Mouse (Mus musculus) activated CD4-positive, CD25-positive, alpha-beta regulatory T cell, adult 4 months (primary cell): ENCODE measurements around the gene Sltm. TPM values are rescaled to one million over a fixed set of nuclear protein-coding genes. Genes with fewer than 3 reads are reported as not detected.
"Not testable (repeated sequence)": the region's sequence is repeated elsewhere in the genome, so short reads cannot be mapped to it uniquely, and the experiment has no call there.

ENCODE experiments used
- ATAC-seq: one replicate; pipeline ENCODE4 v1.8.0; 2017
- polyA plus RNA-seq, 2 experiments: library from polyadenylated mRNA; unstranded; fragments of 100-300 nt; shearing (Covaris generic); gene quantifications; one replicate each; pipeline ENCODE4 v1.2.1; 2017

Sltm gene
- polyA plus RNA-seq, 2 experiments from 2014 or later = 57.6 to 83.6 TPM

DNA sequence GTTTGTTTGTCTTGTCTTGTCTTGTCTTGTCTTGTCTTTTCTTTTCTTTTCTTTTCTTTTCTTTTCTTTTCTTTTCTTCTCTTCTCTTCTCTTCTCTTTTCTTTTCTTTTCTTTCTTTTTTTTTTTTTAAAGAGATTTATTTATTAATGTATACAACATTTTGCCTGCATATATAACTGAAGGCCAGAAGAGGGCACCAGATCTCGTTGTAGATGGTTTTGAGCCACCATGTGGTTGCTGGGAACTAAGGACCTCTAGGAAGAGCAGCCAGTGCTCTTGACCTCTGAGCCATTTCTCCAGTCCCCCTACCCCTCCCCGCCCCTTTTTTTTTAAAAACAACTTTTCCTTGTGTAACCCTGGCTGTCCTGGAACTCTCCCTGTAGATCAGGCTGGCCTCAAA is 9.7 kb downstream of the Sltm start:
- not testable (repeated sequence) for ATAC-seq

GRCm38 (mm10) chr9:70555431-70555830 is 12.9 kb downstream of the Sltm start:
- no peak for ATAC-seq

DNA sequence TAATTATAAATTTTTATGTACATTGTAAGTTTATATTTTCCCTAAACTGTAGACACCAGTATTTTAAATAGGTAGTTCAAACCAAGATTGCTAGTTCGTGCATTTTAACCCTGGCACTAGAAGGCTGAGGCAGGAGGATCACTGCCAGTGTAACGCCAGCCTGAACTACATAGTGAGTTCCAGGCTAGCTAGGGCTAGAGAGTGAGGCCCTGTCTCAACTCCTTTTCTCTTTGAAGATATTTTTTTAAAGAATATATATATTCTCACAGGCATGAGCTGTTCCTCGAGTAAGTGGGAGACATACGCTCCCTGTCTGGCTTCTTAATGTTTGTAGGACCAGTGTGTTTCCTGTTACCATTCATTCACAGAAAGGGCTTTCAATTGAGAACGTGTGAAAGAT is 14.2 kb downstream of the Sltm start:
- ATAC-seq = no peak

GRCm38 (mm10) chr9:70562825-70563224 is 20.3 kb downstream of the Sltm start:
- no peak for ATAC-seq

DNA sequence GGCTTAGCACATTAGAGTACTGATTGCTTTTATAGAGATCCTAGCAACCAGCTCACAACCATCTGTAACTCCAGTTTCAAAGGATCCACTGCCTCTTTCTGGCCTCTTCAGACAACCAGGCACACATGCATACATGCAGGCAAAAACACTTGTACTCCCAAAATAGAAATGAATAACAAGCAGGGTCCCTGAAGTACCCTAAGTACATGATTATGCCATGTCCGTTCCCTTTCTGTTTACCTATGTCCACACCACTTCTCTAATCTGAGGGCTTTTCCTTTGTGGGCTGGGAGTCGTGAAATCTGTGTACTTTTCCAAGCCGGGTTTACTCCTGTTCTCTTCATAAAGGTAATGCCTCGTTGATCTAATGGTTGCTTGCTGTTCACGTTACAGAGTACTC is 25.1 kb downstream of the Sltm start:
- no peak for ATAC-seq

DNA sequence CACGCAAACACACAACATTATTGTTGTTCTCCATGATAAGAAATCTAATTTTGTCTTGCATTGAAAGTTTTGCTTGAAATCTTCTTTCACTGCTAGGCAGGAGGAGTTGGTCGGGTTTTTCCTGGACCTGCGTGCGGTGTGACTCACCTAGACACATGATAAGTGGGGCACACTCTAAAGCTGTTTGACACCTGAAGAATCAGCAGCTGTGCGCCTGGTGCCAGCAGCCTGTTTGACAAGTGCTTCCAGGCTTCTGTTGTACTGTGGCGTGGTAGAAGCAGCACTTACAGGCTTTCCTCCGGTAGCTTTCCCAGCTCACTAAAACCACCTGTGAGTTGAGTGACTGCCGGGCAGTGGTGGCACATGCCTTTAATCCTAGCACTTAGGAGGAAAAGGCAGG is 27.8 kb downstream of the Sltm start:
- no peak for ATAC-seq

DNA sequence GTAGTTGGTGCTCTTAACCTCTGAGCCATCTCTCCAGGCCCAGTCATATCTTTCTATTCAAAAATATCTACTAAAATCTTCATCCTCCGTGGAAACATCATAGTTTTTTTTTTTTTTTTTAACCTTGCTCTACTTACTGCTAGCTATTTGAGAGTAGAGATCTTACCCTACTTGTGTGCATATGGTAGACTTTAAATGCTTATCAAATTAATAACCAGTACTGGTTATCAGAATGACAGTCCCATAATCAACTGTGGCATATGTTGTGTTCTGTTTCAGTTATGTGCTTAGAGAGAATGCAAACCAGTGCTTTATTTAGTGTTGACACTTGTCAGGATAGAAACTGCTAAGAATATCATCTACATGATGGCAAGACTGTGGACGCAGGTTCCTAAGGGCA is 35.6 kb downstream of the Sltm start:
- no peak for ATAC-seq

DNA sequence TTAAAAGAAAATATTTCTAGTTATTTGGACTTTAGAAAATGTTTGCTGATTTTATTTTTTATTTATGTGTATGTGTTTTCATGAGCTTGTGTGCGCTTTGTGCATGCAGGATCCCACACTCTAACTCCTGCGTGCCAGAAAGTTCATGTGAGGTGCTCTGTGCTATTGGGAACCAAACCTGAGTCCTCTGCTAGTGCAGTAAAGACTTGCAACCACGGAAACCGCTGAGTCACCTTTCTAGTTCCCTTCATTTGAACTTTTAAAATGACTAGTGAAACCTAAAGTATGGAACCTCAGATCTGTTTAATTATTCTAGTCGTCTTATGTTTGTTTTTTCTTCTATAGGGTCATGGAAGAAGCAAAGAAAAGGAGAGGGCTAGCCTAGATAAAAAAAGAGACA is 38.4 kb downstream of the Sltm start:
- no peak for ATAC-seq

DNA sequence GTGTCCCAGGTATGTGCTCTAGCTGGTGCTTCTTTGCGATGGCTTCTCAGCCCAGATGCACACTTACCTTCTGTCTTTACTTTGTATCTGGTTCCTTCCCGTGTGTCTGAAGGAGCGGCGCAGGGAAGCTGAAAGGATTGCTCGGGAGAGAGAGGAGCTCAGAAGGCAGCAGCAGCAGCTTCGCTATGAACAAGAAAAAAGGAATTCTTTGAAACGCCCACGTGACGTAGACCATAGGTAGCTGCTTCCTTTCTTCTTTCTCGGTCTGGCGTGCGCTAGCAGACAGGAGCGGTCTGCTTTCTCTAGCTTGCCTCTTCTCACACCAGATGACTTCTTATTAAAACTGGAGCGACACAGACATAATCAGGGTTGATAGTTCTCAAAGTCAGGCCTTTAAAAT is 42.1 kb downstream of the Sltm start:
- peak; percentile 40 for ATAC-seq

DNA sequence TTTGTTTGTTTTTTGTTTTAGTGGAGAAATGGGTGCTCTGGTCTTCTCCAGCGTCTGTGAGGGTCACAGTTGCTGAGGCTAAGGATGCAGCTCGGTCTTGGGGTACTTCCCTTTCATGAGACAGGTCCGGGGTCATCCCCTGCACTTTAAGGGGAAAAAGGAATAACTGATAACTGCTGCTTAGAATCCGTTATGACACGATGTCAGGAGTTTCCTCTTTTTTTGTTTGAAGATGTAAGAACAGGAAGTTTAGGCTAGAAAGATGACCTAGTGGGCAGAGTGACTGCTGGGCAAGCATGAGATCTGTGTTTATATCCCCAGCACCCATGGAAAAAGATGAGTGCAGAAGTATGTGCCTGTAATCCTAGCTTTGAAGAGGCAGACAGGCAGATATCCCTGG is 42.6 kb downstream of the Sltm start:
- no peak for ATAC-seq

DNA sequence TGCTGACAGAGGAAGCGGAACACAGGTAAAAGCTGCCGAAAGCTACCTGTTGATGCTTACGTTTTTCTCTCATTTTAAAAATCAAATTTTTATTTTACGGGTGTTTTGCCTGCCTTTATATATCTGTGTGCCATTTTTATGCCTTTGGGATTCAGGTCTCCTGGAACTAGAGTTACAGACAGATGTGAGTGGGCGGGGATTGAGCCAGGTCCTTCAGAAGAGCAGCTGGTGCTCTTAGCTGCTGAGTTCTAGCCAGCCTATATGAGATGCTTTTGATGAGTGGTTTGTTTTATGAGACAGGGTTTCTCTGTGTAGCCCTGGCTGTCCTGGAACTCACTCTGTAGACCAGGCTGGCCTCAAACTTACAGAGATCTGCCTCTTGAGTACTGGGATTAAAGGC is 44.6 kb downstream of the Sltm start:
- ATAC-seq = no peak

DNA sequence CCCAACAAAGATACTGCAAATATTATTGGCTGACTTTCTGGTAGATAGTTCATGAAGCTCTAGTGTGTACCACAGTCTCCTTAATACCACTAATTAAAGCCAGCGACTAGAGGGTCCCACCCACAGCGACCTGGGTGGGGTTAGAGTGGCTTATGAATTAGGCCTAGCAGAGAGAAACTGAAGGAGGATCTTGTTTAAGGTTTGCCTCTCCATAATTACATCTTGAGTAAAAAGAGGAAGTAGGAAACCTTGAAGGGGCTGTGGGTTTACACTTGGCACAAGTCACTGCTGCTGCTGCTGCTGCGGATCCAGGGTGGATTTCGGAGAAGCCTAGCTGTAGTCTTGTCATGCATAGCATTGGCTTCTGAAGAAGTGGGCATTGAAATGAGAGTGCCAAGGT is 48.2 kb downstream of the Sltm start:
- ATAC-seq = no peak

- no peak for ATAC-seq
These were observed 48.9 kb downstream of the Sltm start for GRCm38 (mm10) chr9:70591486-70591885.

- no peak for ATAC-seq
These were observed 55.7 kb downstream of the Sltm start for GRCm38 (mm10) chr9:70598271-70598670.

GRCm38 (mm10) chr9:70602186-70602845 is 59.8 kb downstream of the Sltm start:
- no peak for ATAC-seq

GRCm38 (mm10) chr9:70611026-70611673 is 68.6 kb downstream of the Sltm start:
- ATAC-seq = no peak

DNA sequence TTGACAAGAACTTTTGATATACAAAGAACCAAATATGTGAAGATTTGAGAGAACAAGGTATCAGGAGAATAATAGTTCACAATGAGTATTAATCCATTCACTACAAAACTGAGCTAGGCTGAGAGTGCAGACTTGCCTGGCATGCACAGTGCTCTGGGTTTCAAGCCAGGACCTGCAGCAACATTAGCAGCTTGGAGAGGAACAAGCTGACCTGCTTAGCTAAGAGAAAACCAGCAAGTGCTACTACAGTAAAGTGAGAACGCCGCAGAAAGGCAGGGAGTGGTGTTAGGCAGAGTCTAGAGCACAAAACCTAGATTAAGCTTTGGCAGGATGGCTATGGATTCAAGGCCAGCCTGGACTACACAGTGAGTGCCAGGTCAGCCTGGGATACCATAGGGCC is 87.2 kb downstream of the Sltm start:
- ATAC-seq = no peak

GRCm38 (mm10) chr9:70631665-70632064 is 89.1 kb downstream of the Sltm start:
- no peak for ATAC-seq

- no peak for ATAC-seq
These were observed 94.2 kb downstream of the Sltm start for GRCm38 (mm10) chr9:70636748-70637147.

Other genes with a start within 250 kb of the Sltm start
- gene Ccnb2, start 121.2 kb upstream of the Sltm start, polyA plus RNA-seq = 10 to 100 TPM; 58.6 to 77.7 TPM
- gene Rnf111, start 39.0 kb upstream of the Sltm start, polyA plus RNA-seq = 10 to 100 TPM; 24.5 to 26.4 TPM
- under 1 TPM; 0.61 to 0.71 TPM for gene Gm10642, start 113.5 kb downstream of the Sltm start, polyA plus RNA-seq
- 10 to 100 TPM in 1 of 2 experiments, 1 to 10 TPM in 1; 9.0 to 14.8 TPM for gene Mindy2, start 114.4 kb downstream of the Sltm start, polyA plus RNA-seq
- 10 to 100 TPM; 72.7 to 77.6 TPM for gene Adam10, start 136.2 kb downstream of the Sltm start, polyA plus RNA-seq